Mouse (Mus musculus) lung, embryonic 16.5 days (tissue): ENCODE measurements around the gene Gsk3a. TPM values are rescaled to one million over a fixed set of nuclear protein-coding genes. Genes with fewer than 3 reads are reported as not detected.

ENCODE experiments used
- ATAC-seq: fragments of 200-750 bp; cut with Nextera tagmentation; 2 replicates; pipeline ENCODE4 v1.8.0; 2017; ENCODE audit warnings: low read depth, mild to moderate bottlenecking, moderate library complexity
- H3K27ac ChIP-seq: fragments of 300-500 bp; sonication (generic); 2 replicates; pipeline ENCODE4 v1.5.1; 2014; ENCODE audit warnings: mild to moderate bottlenecking, control low read depth, low read length
- H3K27me3 ChIP-seq: fragments of 300-500 bp; sonication (generic); 2 replicates; pipeline ENCODE4 v1.6.1; 2014; ENCODE audit warnings: low read depth, low read length, mixed read lengths; ENCODE audit not compliant: control insufficient read depth, insufficient read depth
- H3K36me3 ChIP-seq: fragments of 300-500 bp; sonication (generic); 2 replicates; pipeline ENCODE4 v1.6.1; 2014; ENCODE audit warnings: low read length; ENCODE audit not compliant: control insufficient read depth, insufficient read depth
- H3K4me1 ChIP-seq: fragments of 300-500 bp; sonication (generic); replicated peaks from 2 replicates; pipeline ENCODE4 v1.6.1; 2014; ENCODE audit warnings: low read length, mixed read lengths; ENCODE audit not compliant: control insufficient read depth, insufficient read depth
- H3K4me2 ChIP-seq: fragments of 300-500 bp; sonication (generic); 2 replicates; pipeline ENCODE4 v1.6.1; 2014; ENCODE audit warnings: low read depth, low read length, control low read depth
- H3K4me3 ChIP-seq: fragments of 300-500 bp; sonication (generic); 2 replicates; pipeline ENCODE4 v1.5.1; 2014; ENCODE audit warnings: mild to moderate bottlenecking, low read length, control low read depth
- H3K9ac ChIP-seq: fragments of 300-500 bp; sonication (generic); 2 replicates; pipeline ENCODE4 v1.6.1; 2014; ENCODE audit warnings: low read length, control low read depth
- H3K9me3 ChIP-seq: fragments of 300-500 bp; sonication (generic); 2 replicates; pipeline ENCODE4 v1.6.1; 2016; ENCODE audit warnings: low read length; ENCODE audit not compliant: control insufficient read depth
- WGBS: fragments of 180-500 bp; shearing (Covaris S2); extraction: QIAGEN DNeasy Blood & Tissue Kit; methylation state at CpG from one replicate; pipeline ENCODE4 v1.1.7; 2014; 5-methylcytosine and 5-hydroxymethylcytosine counted together
- polyA plus RNA-seq: library from polyadenylated mRNA; unstranded; fragments of >200 nt; fragmentation: Nextera tagmentation; extraction: Ambion mirVana; gene quantifications from 2 replicates; pipeline ENCODE4 v1.2.1, GENCODE M21; 2015

Gene Gsk3a
- polyA plus RNA-seq, 1 experiment from 2014 or later = 8.2 TPM

- peak overlapping the region; percentile 99 for H3K27ac ChIP-seq
- no peaks in the 10 kb centered on the region for H3K9me3 ChIP-seq
- H3K4me2 ChIP-seq = peak overlapping the region; percentile 90
- 10% methylated on average over 12 of the region's 12 CpGs for WGBS
- peak overlapping the region; percentile 79 for H3K9ac ChIP-seq
- peaks cover 14% of the 10 kb centered on the region for H3K36me3 ChIP-seq
- ATAC-seq = no peak
- H3K4me1 ChIP-seq = peaks cover 49% of the 10 kb centered on the region
- peak overlapping the region; percentile 36 for H3K4me3 ChIP-seq
- H3K27me3 ChIP-seq = no peaks in the 10 kb centered on the region
These were observed 43.6 kb upstream of the Gsk3a start for GRCm38 (mm10) chr7:25281166-25281733.

- Histone ChIP-seq H3K36me3 (peaks cover 4% of the 10 kb centered on the region), H3K4me2 (peak overlapping the region; percentile 90), H3K4me3 (peak overlapping the region; percentile 66), H3K9me3 (no peaks in the 10 kb centered on the region), H3K9ac (peak overlapping the region; percentile 79), H3K4me1 (peaks cover 54% of the 10 kb centered on the region), H3K27me3 (no peaks in the 10 kb centered on the region), H3K27ac (peak overlapping the region; percentile 99)
- ATAC-seq = peak; percentile 2
- 0% methylated on average over 6 of the region's 6 CpGs for WGBS
These were observed 42.5 kb upstream of the Gsk3a start for GRCm38 (mm10) chr7:25279861-25280791.

- H3K9me3 ChIP-seq = no peaks in the 10 kb centered on the region
- H3K36me3 ChIP-seq = no peaks in the 10 kb centered on the region
- peak overlapping the region; percentile 99 for H3K27ac ChIP-seq
- ATAC-seq = peak; percentile 51
- WGBS = under 1% methylated on average over 36 of the region's 49 CpGs
- H3K9ac ChIP-seq = peak overlapping the region; percentile 79
- no peaks in the 10 kb centered on the region for H3K27me3 ChIP-seq
- H3K4me1 ChIP-seq = peaks cover 48% of the 10 kb centered on the region
- peak overlapping the region; percentile 66 for H3K4me3 ChIP-seq
- peak overlapping the region; percentile 90 for H3K4me2 ChIP-seq
These were observed 41.6 kb upstream of the Gsk3a start for GRCm38 (mm10) chr7:25279076-25279860.

GRCm38 (mm10) chr7:25278341-25279075, 40.9 kb upstream of the Gsk3a start:
- Histone ChIP-seq H3K27ac (peak overlapping the region; percentile 99), H3K27me3 (no peaks in the 10 kb centered on the region), H3K4me1 (peaks cover 41% of the 10 kb centered on the region), H3K4me2 (peak overlapping the region; percentile 90), H3K36me3 (no peaks in the 10 kb centered on the region), H3K4me3 (peak overlapping the region; percentile 66), H3K9me3 (no peaks in the 10 kb centered on the region), H3K9ac (peak overlapping the region; percentile 79)
- WGBS = under 1% methylated on average over 52 of the region's 60 CpGs
- ATAC-seq = peak; percentile 66

GRCm38 (mm10) chr7:25277998-25278340, 40.3 kb upstream of the Gsk3a start:
- no peaks in the 10 kb centered on the region for H3K36me3 ChIP-seq
- H3K9me3 ChIP-seq = no peaks in the 10 kb centered on the region
- ATAC-seq = no peak
- peak overlapping the region; percentile 90 for H3K4me2 ChIP-seq
- H3K4me1 ChIP-seq = peaks cover 36% of the 10 kb centered on the region
- H3K4me3 ChIP-seq = peak overlapping the region; percentile 66
- H3K9ac ChIP-seq = peak overlapping the region; percentile 79
- no peaks in the 10 kb centered on the region for H3K27me3 ChIP-seq
- WGBS = 4% methylated on average over 4 of the region's 4 CpGs
- peak overlapping the region; percentile 99 for H3K27ac ChIP-seq

GRCm38 (mm10) chr7:25277405-25277804, 39.8 kb upstream of the Gsk3a start:
- Histone ChIP-seq H3K4me3 (peak overlapping the region; percentile 66), H3K27ac (peak overlapping the region; percentile 99), H3K27me3 (no peaks in the 10 kb centered on the region), H3K9ac (peak overlapping the region; percentile 79), H3K4me1 (peaks cover 35% of the 10 kb centered on the region), H3K9me3 (no peaks in the 10 kb centered on the region), H3K36me3 (no peaks in the 10 kb centered on the region; the same call in 1 of the 2 replicates), H3K4me2 (peak overlapping the region; percentile 90)
- WGBS = 80% methylated on average over 4 of the region's 4 CpGs
- ATAC-seq = no peak

GRCm38 (mm10) chr7:25275555-25276298, 38.1 kb upstream of the Gsk3a start:
- Histone ChIP-seq H3K36me3 (peaks cover 7% of the 10 kb centered on the region), H3K9me3 (no peaks in the 10 kb centered on the region), H3K4me2 (no peak overlapping the region), H3K27ac (no peak overlapping the region), H3K9ac (peak overlapping the region; percentile 31; the same call in 1 of the 2 replicates), H3K4me3 (no peak overlapping the region), H3K27me3 (no peaks in the 10 kb centered on the region), H3K4me1 (peaks cover 26% of the 10 kb centered on the region)
- WGBS = 55% methylated on average over 9 of the region's 9 CpGs
- no peak for ATAC-seq

- Histone ChIP-seq H3K9ac (no peak overlapping the region), H3K9me3 (no peaks in the 10 kb centered on the region), H3K27me3 (no peaks in the 10 kb centered on the region), H3K36me3 (peaks cover 7% of the 10 kb centered on the region), H3K27ac (no peak overlapping the region), H3K4me3 (no peak overlapping the region), H3K4me1 (peaks cover 19% of the 10 kb centered on the region), H3K4me2 (no peak overlapping the region)
- no peak for ATAC-seq
- WGBS = 77% methylated on average over 3 of the region's 3 CpGs
These were observed 37.3 kb upstream of the Gsk3a start for GRCm38 (mm10) chr7:25274996-25275395.
